ENCODE assay signal across 36 mouse cellular contexts in the genomic region with DNA sequence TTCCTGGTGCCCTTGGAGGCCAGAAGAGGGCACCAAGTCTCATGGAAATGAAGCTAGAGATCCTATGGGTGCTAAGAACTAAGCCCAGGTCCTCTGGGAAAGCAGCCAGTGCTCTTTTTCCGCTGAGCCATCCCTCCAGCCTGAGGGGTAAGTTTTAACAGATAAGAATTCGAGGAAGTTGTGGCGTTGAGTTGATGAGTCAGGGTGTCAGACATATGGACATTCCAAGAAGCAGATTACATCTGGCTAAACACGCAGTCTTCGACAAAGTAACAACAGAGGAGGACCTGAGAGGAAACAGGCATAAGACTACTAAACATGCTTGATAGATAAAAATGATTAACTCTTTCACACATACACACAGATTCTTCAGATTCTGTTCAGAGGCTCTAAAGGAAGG. TPM values are rescaled to one million over a fixed set of nuclear protein-coding genes. Genes with fewer than 3 reads are reported as not detected.
DNase-seq lines count a peak whose midpoint lies in the region; ATAC-seq and TF ChIP-seq lines count a peak whose summit lies in the region.
"Had no signal": no experiment of that assay in that cellular context is flagged by ENCODE, and none has a peak within 500 bp of the region (broad histone marks: within the 10 kb centered on the region; RNA-seq: fewer than 3 reads in every experiment).

No protein-coding gene starts in this region.

- H3K4me3 ChIP-seq in ES-Bruce4 (ENCODE audit: low read depth, low read length): no peak overlapping the region
- H3K4me3 ChIP-seq in MEL (ENCODE audit: control insufficient read depth in 1 of 2, insufficient read depth in 1 of 2, low read depth in 2 of 2, low read length in 2 of 2): no peak overlapping the region
- H3K4me3 ChIP-seq in liver, embryonic 15.5 days (replicated peaks): no peak overlapping the region
- H3K4me3 ChIP-seq: embryonic facial prominence, embryonic 12.5 days; gastrocnemius, adult 2 months; intestine, embryonic 15.5 days; midbrain, embryonic 10.5 days; midbrain, embryonic 15.5 days; stomach, embryonic 15.5 days had no signal

- no peaks in the 10 kb centered on the region for H3K79me2 ChIP-seq in MEL (ENCODE audit: control insufficient read depth, insufficient read depth, low read length, poor library complexity)

- ATAC-seq in liver, embryonic 15.5 days (ENCODE audit: insufficient read depth): no peak
- ATAC-seq: forebrain, embryonic 14.5 days; hindbrain, postnatal 0 days; intestine, embryonic 15.5 days; midbrain, embryonic 15.5 days; Patski had no signal

- no peak for TF ChIP-seq RAD21 in MEL (IDR thresholded peaks at IDR 0.05; ENCODE audit: low read depth, low read length)

- no peak overlapping the region for H3K4me2 ChIP-seq in liver, embryonic 15.5 days
- H3K4me2 ChIP-seq: embryonic facial prominence, embryonic 12.5 days; intestine, embryonic 15.5 days; midbrain, embryonic 15.5 days; stomach, embryonic 15.5 days had no signal

- H3K27me3 ChIP-seq in ES-Bruce4 (ENCODE audit: control insufficient read depth, insufficient read depth, low read length, poor library complexity, severe bottlenecking): no peaks in the 10 kb centered on the region
- H3K27me3 ChIP-seq in MEL (ENCODE audit: control insufficient read depth in 1 of 2, insufficient read depth in 2 of 2, low read length in 2 of 2): no peaks in the 10 kb centered on the region
- no peaks in the 10 kb centered on the region for H3K27me3 ChIP-seq in liver, embryonic 15.5 days
- H3K27me3 ChIP-seq: embryonic facial prominence, embryonic 12.5 days; intestine, embryonic 15.5 days; midbrain, embryonic 15.5 days; Patski; stomach, embryonic 15.5 days had no signal

- 12% methylated on average over 5 of the region's 5 CpGs for WGBS in liver, embryonic 15.5 days (ENCODE audit: insufficient replicate concordance)

- H3K36me3 ChIP-seq in ES-Bruce4 (ENCODE audit: control insufficient read depth, insufficient read depth, low read length, poor library complexity, severe bottlenecking): no peaks in the 10 kb centered on the region
- H3K36me3 ChIP-seq in MEL (ENCODE audit: control insufficient read depth in 1 of 2, insufficient read depth in 2 of 2, low read length in 2 of 2): peaks cover 0 to 24% of the 10 kb centered on the region in 2 experiments; a peak in 2 of 4 replicates
- H3K36me3 ChIP-seq in liver, embryonic 15.5 days (replicated peaks): no peaks in the 10 kb centered on the region
- H3K36me3 ChIP-seq: embryonic facial prominence, embryonic 12.5 days; intestine, embryonic 15.5 days; midbrain, embryonic 10.5 days; midbrain, embryonic 15.5 days; stomach, embryonic 15.5 days had no signal

- TF ChIP-seq POLR2A in ES-Bruce4 (IDR thresholded peaks at IDR 0.05; ENCODE audit: insufficient read depth, low read length) (no peak), MEL (IDR thresholded peaks at IDR 0.05; ENCODE audit: control insufficient read depth in 1 of 2, insufficient read depth in 1 of 2, low read depth in 1 of 2, low read length in 2 of 2, poor library complexity in 1 of 2) (no peak)

- TF ChIP-seq EP300 in ES-Bruce4 (IDR thresholded peaks at IDR 0.05; ENCODE audit: insufficient read depth, low read depth, low read length) (no peak), MEL (IDR thresholded peaks at IDR 0.05; ENCODE audit: low read depth in 1 of 2, low read length in 2 of 2) (peak; percentile 79 to 80)

- no peak for TF ChIP-seq CTCF in ES-Bruce4 (IDR thresholded peaks at IDR 0.05; ENCODE audit: low read depth, low read length)
- TF ChIP-seq CTCF in MEL (IDR thresholded peaks at IDR 0.05 in 2 of 3, conservative IDR thresholded peaks at IDR 0.05 in 1 of 3; ENCODE audit: control insufficient read depth in 1 of 3, insufficient read depth in 1 of 3, low read depth in 2 of 3, low read length in 3 of 3, poor library complexity in 1 of 3, severe bottlenecking in 1 of 3): peak in 1 of 3 experiments; percentile 7; a peak in 1 of 6 replicates

- H3K9ac ChIP-seq in ES-Bruce4 (ENCODE audit: low read depth, poor library complexity, severe bottlenecking): no peak overlapping the region
- no peak overlapping the region for H3K9ac ChIP-seq in MEL (ENCODE audit: control insufficient read depth, low read depth, low read length, poor library complexity, severe bottlenecking)
- H3K9ac ChIP-seq in liver, embryonic 15.5 days: peak overlapping the region; percentile 15; the same call in 1 of the 2 replicates
- H3K9ac ChIP-seq: embryonic facial prominence, embryonic 12.5 days; intestine, embryonic 15.5 days; midbrain, embryonic 15.5 days; stomach, embryonic 15.5 days had no signal

- H3K9me3 ChIP-seq in ES-Bruce4 (replicated peaks; ENCODE audit: control insufficient read depth, insufficient read depth, low read length, poor library complexity, severe bottlenecking): no peaks in the 10 kb centered on the region
- no peaks in the 10 kb centered on the region for H3K9me3 ChIP-seq in MEL (replicated peaks; ENCODE audit: insufficient read depth, low read length)
- H3K9me3 ChIP-seq in liver, embryonic 15.5 days (replicated peaks): no peaks in the 10 kb centered on the region
- H3K9me3 ChIP-seq: embryonic facial prominence, embryonic 12.5 days; intestine, embryonic 15.5 days; midbrain, embryonic 10.5 days; midbrain, embryonic 15.5 days; stomach, embryonic 15.5 days had no signal

- H3K27ac ChIP-seq in ES-Bruce4 (ENCODE audit: insufficient read depth, low read length) (peak overlapping the region; percentile 66), MEL (ENCODE audit: control insufficient read depth, low read depth, low read length) (peak overlapping the region; percentile 56)
- no peak overlapping the region for H3K27ac ChIP-seq in liver, embryonic 15.5 days (replicated peaks)
- H3K27ac ChIP-seq: embryonic facial prominence, embryonic 12.5 days; hindbrain, postnatal 0 days; intestine, embryonic 15.5 days; kidney, postnatal 0 days; midbrain, embryonic 10.5 days; midbrain, embryonic 15.5 days; stomach, embryonic 15.5 days had no signal

- H3K4me1 ChIP-seq in ES-Bruce4 (ENCODE audit: control insufficient read depth, insufficient read depth, low read length) (peaks cover 3% of the 10 kb centered on the region), MEL (ENCODE audit: control insufficient read depth in 1 of 2, insufficient read depth in 2 of 2, low read length in 2 of 2) (peaks cover 9 to 34% of the 10 kb centered on the region in 2 experiments)
- peaks cover 48% of the 10 kb centered on the region for H3K4me1 ChIP-seq in liver, embryonic 15.5 days (replicated peaks)
- H3K4me1 ChIP-seq: midbrain, embryonic 15.5 days had no signal

- peak; percentile 79 for DNase-seq in MEL (ENCODE audit: low read depth, low spot score)
- peak; percentile 62 for DNase-seq in c-Kit-positive CD71-positive TER-119-positive erythroid progenitor cells, embryonic 14.5 days (ENCODE audit: low spot score)
- no peak for DNase-seq in spleen, postnatal 4 days (ENCODE audit: low spot score in 2 of 2)
- DNase-seq in lung, postnatal 4 days: no peak
- no peak for DNase-seq in right cerebral cortex, postnatal 25 days
- DNase-seq in frontal cortex, adult 2 months (ENCODE audit: extremely low spot score in 1 of 2, low spot score in 1 of 2): no peak
- DNase-seq: adrenal gland, postnatal 25 days; cerebellum, adult 8-10 months; cerebellum, postnatal 36 days; embryo, embryonic 11 days; gastrocnemius, adult 2 months; heart, postnatal 14 days; kidney, adult 8-10 months; layer of hippocampus, postnatal 36 days; left cerebral cortex, postnatal 4 days; lung, adult 2 months; lung, postnatal 10 days; right cerebral cortex, adult 18-20 months; thymus, postnatal 14 days had no signal

TF ChIP-seq in MEL, 35 proteins besides CTCF, POLR2A, EP300 and RAD21 (continues in another document):
- peak; percentile 66; the same call in 1 of the 2 replicates for TF ChIP-seq JUND (IDR thresholded peaks at IDR 0.05; ENCODE audit: low read depth, low read length)
- TF ChIP-seq MAZ (IDR thresholded peaks at IDR 0.05; ENCODE audit: low read depth, low read length): 0 out of 2 replicates have a peak, but pooled peaks have one; percentile 23
- peak; percentile 73 for TF ChIP-seq TAL1 (IDR thresholded peaks at IDR 0.05; ENCODE audit: low read length)
- no peak for TF ChIP-seq MYB (IDR thresholded peaks at IDR 0.05; ENCODE audit: low read depth, low read length)
- peak; percentile 51; the same call in 1 of the 2 replicates for TF ChIP-seq MAX (IDR thresholded peaks at IDR 0.05; ENCODE audit: low read length)
- TF ChIP-seq ETS1 (IDR thresholded peaks at IDR 0.05; ENCODE audit: low read depth, low read length): peak; percentile 93

RNA-seq across cellular contexts. Expression of a gene that starts 12.9 kb away (rescaled TPM):
- polyA plus RNA-seq in ES-Bruce4 (2011; ENCODE audit: insufficient read depth, insufficient read length, low read depth, missing spikeins) (141 and 145 TPM in 2 replicates), MEL (2012; ENCODE audit: insufficient read depth in 1 of 2, insufficient read length in 2 of 2, low read depth in 1 of 2, low replicate concordance in 2 of 2, missing spikeins in 1 of 2) (10 to 100 TPM in 1 of 2 experiments, not detected in 1; 14.6 TPM)
- 4.5 and 6.1 TPM in 2 replicates for total RNA-seq in MEL (2012; rRNA removed)
- polyA plus RNA-seq in liver, embryonic 15.5 days (2015; fragmentation: Nextera tagmentation; extraction: Ambion mirVana): 1.6 and 1.9 TPM in 2 replicates
- 15.9 TPM in 2 replicates for polyA plus RNA-seq in frontal cortex, adult 2 months (2012; rRNA removed)

RNA-seq across cellular contexts. Expression of a gene that starts 18.6 kb away (rescaled TPM):
- polyA plus RNA-seq in ES-Bruce4 (2011; ENCODE audit: insufficient read depth, insufficient read length, low read depth, missing spikeins): 1,612 and 1,632 TPM in 2 replicates
- 4,335 and 4,916 TPM in 2 replicates for total RNA-seq in MEL (2012; rRNA removed)
- polyA plus RNA-seq in MEL (2012; ENCODE audit: insufficient read depth in 1 of 2, insufficient read length in 2 of 2, low read depth in 1 of 2, low replicate concordance in 2 of 2, missing spikeins in 1 of 2): 1,000 to 10,000 TPM in 1 of 2 experiments, 100 to 1,000 TPM in 1; 995 to 1,182 TPM
- polyA plus RNA-seq in liver, embryonic 15.5 days (2015; fragmentation: Nextera tagmentation; extraction: Ambion mirVana): 223 and 320 TPM in 2 replicates
- polyA plus RNA-seq in frontal cortex, adult 2 months (2012; rRNA removed): 1,869 and 1,955 TPM in 2 replicates

RNA-seq across cellular contexts. Expression of a gene that starts 34.7 kb away (rescaled TPM):
- polyA plus RNA-seq in ES-Bruce4 (2011; ENCODE audit: insufficient read depth, insufficient read length, low read depth, missing spikeins): 13.2 and 14.5 TPM in 2 replicates
- total RNA-seq in MEL (2012; rRNA removed): 9.3 and 10.7 TPM in 2 replicates
- polyA plus RNA-seq in MEL (2012; ENCODE audit: insufficient read depth in 1 of 2, insufficient read length in 2 of 2, low read depth in 1 of 2, low replicate concordance in 2 of 2, missing spikeins in 1 of 2): 10 to 100 TPM in 1 of 2 experiments, not detected in 1; 16.7 TPM
- polyA plus RNA-seq in liver, embryonic 15.5 days (2015; fragmentation: Nextera tagmentation; extraction: Ambion mirVana): 3.4 and 3.5 TPM in 2 replicates
- polyA plus RNA-seq in frontal cortex, adult 2 months (2012; rRNA removed): 31.1 and 33.3 TPM in 2 replicates

RNA-seq across cellular contexts. Expression of a gene that starts 51.1 kb away (rescaled TPM):
- 1.7 and 1.8 TPM in 2 replicates for polyA plus RNA-seq in ES-Bruce4 (2011; ENCODE audit: insufficient read depth, insufficient read length, low read depth, missing spikeins)
- not detected in 2 replicates for total RNA-seq in MEL (2012; rRNA removed)
- polyA plus RNA-seq in MEL (2012; ENCODE audit: insufficient read depth in 1 of 2, insufficient read length in 2 of 2, low read depth in 1 of 2, low replicate concordance in 2 of 2, missing spikeins in 1 of 2): not detected
- not detected in 2 replicates for polyA plus RNA-seq in liver, embryonic 15.5 days (2015; fragmentation: Nextera tagmentation; extraction: Ambion mirVana)
- 0.04 TPM in 1 of 2 replicates, not detected in the other for polyA plus RNA-seq in frontal cortex, adult 2 months (2012; rRNA removed)
- total RNA-seq: adrenal gland, adult 18-20 months; adrenal gland, postnatal 25 days; gastrocnemius, adult 2 months; gastrocnemius, postnatal 4 days; heart, postnatal 14 days; hindbrain, postnatal 0 days; layer of hippocampus, postnatal 36 days; left cerebral cortex, postnatal 4 days; neutrophil, adult 5-6 weeks had no signal
- polyA plus RNA-seq: forebrain, embryonic 14.5 days; heart, embryonic 14.5 days; hindbrain, embryonic 11.5 days; hindbrain, postnatal 0 days; midbrain, embryonic 15.5 days; neural tube, embryonic 11.5 days; Patski had no signal

Comparison
In these comparisons a context has a peak if more than half of its experiments do, and no peak if none do; other contexts are left out.
1. DNase-seq: peak in MEL (single experiment) and c-Kit-positive CD71-positive TER-119-positive erythroid progenitor cells, embryonic 14.5 days (single experiment); none in spleen, postnatal 4 days (0 of 2), lung, postnatal 4 days (0 of 2), right cerebral cortex, postnatal 25 days (single experiment) and frontal cortex, adult 2 months (0 of 2).